Mouse (Mus musculus) MN1 (cell line): ENCODE measurements around the gene Crk.

Experiments used
- DNase-seq: peaks from one replicate; pipeline ENCODE4 v3.0.0-alpha.2; 2016; ENCODE audit warnings: low spot score

Gene Crk

GRCm38 (mm10) chr11:75738477-75738821 lies 59.4 kb downstream of the Crk start:
- no peak for DNase-seq

- DNase-seq: no peak
Observed at GRCm38 (mm10) chr11:75740204-75740603, 61.1 kb downstream of the Crk start.

DNA sequence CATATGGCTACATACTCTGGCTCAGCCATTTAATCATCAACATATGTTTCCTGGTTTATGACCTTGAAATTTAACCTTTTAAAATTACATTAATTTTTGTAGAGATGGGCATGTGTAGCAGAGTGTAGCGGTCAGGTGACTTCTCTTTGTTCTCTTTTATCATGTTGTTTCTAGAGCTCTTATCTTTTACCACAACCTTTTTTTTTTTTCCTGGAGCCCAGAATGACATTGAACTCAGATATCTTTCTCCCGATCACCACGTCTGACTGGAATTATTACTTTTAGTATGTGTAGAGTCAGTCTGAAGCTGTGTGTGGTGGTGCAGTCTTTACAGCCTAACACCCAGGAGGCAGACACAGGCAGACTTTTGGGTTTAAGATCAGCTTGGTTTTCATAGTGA lies 62.6 kb downstream of the Crk start:
- DNase-seq: no peak

DNA sequence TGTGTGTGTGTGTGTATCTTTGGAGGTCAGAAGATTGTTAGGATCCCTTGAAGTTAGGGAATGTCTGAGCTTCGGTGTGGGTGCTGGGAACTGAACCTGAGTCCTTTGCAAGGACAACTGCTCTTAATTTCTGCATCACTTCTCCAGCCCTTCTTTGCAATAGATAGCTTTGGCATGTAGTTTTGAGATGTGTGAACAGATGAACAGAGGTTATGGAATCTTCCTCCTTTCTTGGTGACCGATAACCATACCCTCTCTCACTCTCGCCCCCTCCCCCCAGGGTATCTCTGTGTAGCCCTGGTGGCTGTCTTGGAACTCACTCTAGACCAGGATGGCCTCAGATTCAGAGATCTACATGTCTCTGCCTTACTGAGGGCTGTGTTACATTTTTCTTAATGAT lies 65.7 kb downstream of the Crk start:
- DNase-seq: no peak

DNA sequence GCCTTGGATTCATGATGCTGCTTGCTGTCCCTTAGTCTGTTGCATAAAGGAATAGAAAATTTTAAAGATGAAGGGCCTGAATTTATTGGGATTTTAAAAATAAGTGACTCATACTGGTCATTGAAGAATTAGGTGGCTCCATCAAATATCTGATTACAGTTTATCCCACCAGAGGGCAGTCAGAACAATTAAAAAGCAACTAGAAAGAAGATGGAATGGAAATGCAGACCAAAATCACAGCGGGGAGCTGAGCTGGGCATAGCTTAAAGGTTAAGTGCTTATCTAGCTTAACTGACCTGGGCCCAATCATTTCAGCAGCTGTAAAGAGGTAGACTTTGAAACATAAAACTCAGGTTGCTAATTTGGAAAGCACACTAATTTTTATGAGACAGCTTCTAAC lies 71.5 kb downstream of the Crk start:
- DNase-seq: no peak

DNA sequence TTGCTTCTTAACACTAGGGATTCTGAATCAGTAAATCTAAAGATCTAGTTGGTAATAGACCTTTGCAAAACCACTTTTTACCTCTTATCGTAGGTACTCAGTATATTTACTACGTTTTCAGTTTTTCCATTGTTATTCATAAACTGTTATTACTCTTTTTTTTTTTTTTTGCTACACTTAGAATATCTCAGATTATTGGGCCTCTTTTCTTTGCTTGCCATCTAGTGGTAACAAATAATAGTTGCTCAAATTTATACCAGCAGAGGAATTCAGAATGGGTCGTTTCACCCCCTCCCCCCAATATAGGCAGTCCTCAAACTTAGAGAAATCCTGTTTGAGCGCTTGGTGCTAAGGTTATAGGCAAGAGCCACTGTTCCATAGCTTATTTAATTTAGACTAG lies 72.0 kb downstream of the Crk start:
- DNase-seq: no peak
